Mouse (Mus musculus) stomach, postnatal 0 days (tissue): ENCODE data around the gene Rogdi. TPM values are rescaled to one million over a fixed set of nuclear protein-coding genes. Genes with fewer than 3 reads are reported as not detected.

Experiments used
- ATAC-seq: fragments of 200-750 bp; cut with Nextera tagmentation; 2 replicates; pipeline ENCODE4 v1.8.0; 2017; ENCODE audit not compliant: low FRiP score, low TSS enrichment
- DNase-seq: peaks from one replicate; pipeline ENCODE4 v3.0.0-alpha.2; 2016; ENCODE audit warnings: low spot score
- H3K27ac ChIP-seq: fragments of 300-500 bp; sonication (generic); replicated peaks from 2 replicates; pipeline ENCODE4 v1.5.1; 2014; ENCODE audit warnings: mild to moderate bottlenecking, control low read depth
- H3K27me3 ChIP-seq: fragments of 300-500 bp; sonication (generic); 2 replicates; pipeline ENCODE4 v1.6.1; 2014; ENCODE audit warnings: low read length; ENCODE audit not compliant: control insufficient read depth, insufficient read depth
- H3K36me3 ChIP-seq: fragments of 300-500 bp; sonication (generic); 2 replicates; pipeline ENCODE4 v1.6.1; 2014; ENCODE audit warnings: low read length, mixed read lengths; ENCODE audit not compliant: control insufficient read depth, insufficient read depth
- H3K4me1 ChIP-seq: fragments of 300-500 bp; sonication (generic); replicated peaks from 2 replicates; pipeline ENCODE4 v1.6.1; 2014; ENCODE audit warnings: antibody characterized with exemption; ENCODE audit not compliant: control insufficient read depth, insufficient read depth
- H3K4me2 ChIP-seq: fragments of 300-500 bp; sonication (generic); replicated peaks from 2 replicates; pipeline ENCODE4 v1.6.1; 2014; ENCODE audit warnings: low read depth, mild to moderate bottlenecking, control low read depth, moderate library complexity
- H3K4me3 ChIP-seq: fragments of 300-500 bp; sonication (generic); 2 replicates; pipeline ENCODE4 v1.5.1; 2014; ENCODE audit warnings: low read depth, low read length, control low read depth
- H3K9ac ChIP-seq: fragments of 300-500 bp; sonication (generic); 2 replicates; pipeline ENCODE4 v1.6.1; 2014; ENCODE audit warnings: mild to moderate bottlenecking, low read length, control low read depth, mixed read lengths
- H3K9me3 ChIP-seq: fragments of 300-500 bp; sonication (generic); 2 replicates; pipeline ENCODE4 v1.6.1; 2016; ENCODE audit warnings: low read length; ENCODE audit not compliant: control insufficient read depth
- CTCF ChIP-seq: IDR thresholded peaks from 2 replicates; pipeline ENCODE4 v1.5.1; 2016; ENCODE audit warnings: antibody characterized with exemption, low read depth, mild to moderate bottlenecking, moderate library complexity
- EP300 ChIP-seq: optimal IDR thresholded peaks from 2 replicates; pipeline ENCODE3; 2016; ENCODE audit warnings: antibody characterized with exemption
- WGBS: fragments of 180-500 bp; shearing (Covaris S2); extraction: QIAGEN DNeasy Blood & Tissue Kit; methylation state at CpG from one replicate; pipeline ENCODE4 v1.1.7; 2014; 5-methylcytosine and 5-hydroxymethylcytosine counted together
- polyA plus RNA-seq: library from polyadenylated mRNA; unstranded; fragments of >200 nt; fragmentation: Nextera tagmentation; extraction: Ambion mirVana; gene quantifications from 2 replicates; pipeline ENCODE4 v1.2.1, GENCODE M21; 2015

Gene Rogdi
- polyA plus RNA-seq = 36.6 and 44.7 TPM in 2 replicates

DNA sequence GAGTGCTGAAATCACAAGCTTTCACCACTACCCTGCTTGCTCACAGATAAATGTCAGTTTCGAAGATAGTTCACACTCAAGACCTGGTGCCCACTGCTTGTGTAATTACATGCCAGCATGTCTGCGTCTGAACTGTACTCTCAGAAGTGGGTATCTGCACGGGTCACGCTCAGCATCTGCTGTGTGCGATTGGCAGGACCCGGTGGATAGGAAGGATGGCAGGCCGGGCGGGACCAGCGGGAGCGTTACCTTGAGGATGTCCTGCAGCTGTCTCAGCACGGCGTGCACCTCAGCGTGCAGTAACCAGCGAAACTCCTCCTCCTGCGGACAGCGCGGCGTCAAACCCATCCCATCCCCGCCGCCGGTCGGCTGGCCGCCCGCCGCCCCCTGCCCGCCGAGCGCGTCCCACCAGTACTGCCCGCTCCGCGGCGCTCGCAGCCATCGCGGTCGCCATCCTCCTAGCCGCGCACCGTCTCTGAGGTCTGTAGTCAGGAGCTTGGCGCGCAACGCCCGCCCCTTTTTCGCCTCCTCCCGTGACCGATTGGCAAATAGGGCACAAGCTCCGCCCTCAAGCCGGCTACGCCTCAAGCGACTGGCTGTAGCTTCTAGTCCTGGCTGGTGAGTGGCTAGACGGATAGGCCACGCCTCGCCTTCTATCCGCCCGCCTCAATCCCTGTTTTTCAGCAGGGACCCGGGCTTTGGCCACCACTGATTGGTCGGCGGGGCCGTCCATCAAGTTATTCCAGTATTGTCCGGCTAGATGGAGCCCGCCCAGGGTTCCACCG lies at the start of gene Rogdi:
Gene Rogdi (minus strand): TSS at position 500 of the 785 bp plus-strand sequence.
- Histone ChIP-seq H3K27ac (peak within 1 kb of the TSS; percentile 58), H3K9ac (peak within 1 kb of the TSS; percentile 72), H3K27me3 (no peaks in the 10 kb centered on the region), H3K36me3 (peaks cover 27% of the 10 kb centered on the region), H3K4me1 (no peaks in the 10 kb centered on the region), H3K4me2 (peak within 1 kb of the TSS; percentile 78), H3K4me3 (peak within 1 kb of the TSS; percentile 62), H3K9me3 (no peaks in the 10 kb centered on the region)
- TF ChIP-seq CTCF (peak; percentile 36; the same call in 1 of the 2 replicates), EP300 (peak; percentile 82)
- WGBS = under 1% methylated on average over 60 of the region's 63 CpGs
- peak; percentile 99 for DNase-seq
- ATAC-seq = peak; percentile 98

DNA sequence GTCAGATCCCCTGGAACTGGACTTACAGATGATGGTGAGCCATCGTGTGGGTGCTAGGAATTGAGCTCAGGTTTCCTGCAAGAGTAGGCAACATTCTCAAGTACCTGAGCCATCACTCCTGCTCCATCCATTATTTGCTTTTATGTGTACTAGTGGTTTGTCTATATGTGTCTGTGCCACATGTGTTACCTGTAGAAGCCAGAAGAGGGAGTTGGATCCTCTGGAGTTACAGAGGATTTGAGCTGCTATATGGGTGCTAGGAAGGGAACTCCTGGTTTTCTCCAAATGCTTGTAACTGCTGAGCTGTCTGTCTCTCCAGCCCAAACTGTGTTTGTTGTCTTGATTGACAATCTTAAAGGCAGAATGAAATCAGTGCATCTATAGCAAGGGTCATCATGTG lies 44.8 kb upstream of the Rogdi start:
- no peak for ATAC-seq
- Histone ChIP-seq H3K4me2 (no peak overlapping the region), H3K27ac (no peak overlapping the region), H3K9ac (no peak overlapping the region), H3K4me1 (no peaks in the 10 kb centered on the region), H3K36me3 (peaks cover 18% of the 10 kb centered on the region), H3K27me3 (no peaks in the 10 kb centered on the region), H3K4me3 (no peak overlapping the region), H3K9me3 (no peaks in the 10 kb centered on the region)
- peak; percentile 70 for TF ChIP-seq CTCF
- TF ChIP-seq EP300 = no peak
- whole genome bisulfite sequencing = 92% methylated on average over 1 of the region's 1 CpGs
- no peak for DNase-seq

GRCm38 (mm10) chr16:5050251-5051110 lies 37.1 kb upstream of the Rogdi start:
- Histone ChIP-seq H3K36me3 (peaks cover 15% of the 10 kb centered on the region), H3K27me3 (no peaks in the 10 kb centered on the region), H3K4me3 (peak overlapping the region; percentile 90), H3K9ac (peak overlapping the region; percentile 88), H3K4me1 (no peaks in the 10 kb centered on the region), H3K4me2 (peak overlapping the region; percentile 90), H3K9me3 (no peaks in the 10 kb centered on the region), H3K27ac (peak overlapping the region; percentile 98)
- DNase-seq = peak; percentile 79
- WGBS = under 1% methylated on average over 78 of the region's 78 CpGs
- peak; percentile 74 for ATAC-seq
- TF ChIP-seq EP300 (no peak), CTCF (peak; percentile 35; the same call in 1 of the 2 replicates)

GRCm38 (mm10) chr16:5049774-5050234 lies 36.5 kb upstream of the Rogdi start, which contains the start of the genes Glyr1 and Ubn1:
Glyr1 (minus strand) TSS chr16:5049863.
Ubn1 (plus strand) TSS chr16:5050057.
- peak within 1 kb of the TSS; percentile 96 for H3K9ac ChIP-seq
- 0% methylated on average over 49 of the region's 56 CpGs for WGBS
- TF ChIP-seq EP300 (no peak), CTCF (no peak)
- peak; percentile 100 for ATAC-seq
- peak within 1 kb of the TSS; percentile 90 for H3K4me3 ChIP-seq
- H3K36me3 ChIP-seq = peaks cover 9% of the 10 kb centered on the region
- H3K27me3 ChIP-seq = no peaks in the 10 kb centered on the region
- peak within 1 kb of the TSS; percentile 98 for H3K27ac ChIP-seq
- peak within 1 kb of the TSS; percentile 90 for H3K4me2 ChIP-seq
- DNase-seq = peak; percentile 99
- no peaks in the 10 kb centered on the region for H3K4me1 ChIP-seq
- no peaks in the 10 kb centered on the region for H3K9me3 ChIP-seq

GRCm38 (mm10) chr16:5049182-5049773 lies 35.9 kb upstream of the Rogdi start:
- H3K36me3 ChIP-seq = peaks cover 9% of the 10 kb centered on the region
- H3K9me3 ChIP-seq = no peaks in the 10 kb centered on the region
- TF ChIP-seq EP300 (no peak), CTCF (no peak)
- 1% methylated on average over 38 of the region's 38 CpGs for WGBS
- peak overlapping the region; percentile 90 for H3K4me3 ChIP-seq
- H3K4me1 ChIP-seq = no peaks in the 10 kb centered on the region
- DNase-seq (no peak), ATAC-seq (peak; percentile 58)
- peak overlapping the region; percentile 95 for H3K27ac ChIP-seq
- H3K27me3 ChIP-seq = no peaks in the 10 kb centered on the region
- H3K4me2 ChIP-seq = peak overlapping the region; percentile 78
- peak overlapping the region; percentile 96 for H3K9ac ChIP-seq
